Comparison of ENCODE assay signal across 10 mouse cellular contexts in the genomic region with DNA sequence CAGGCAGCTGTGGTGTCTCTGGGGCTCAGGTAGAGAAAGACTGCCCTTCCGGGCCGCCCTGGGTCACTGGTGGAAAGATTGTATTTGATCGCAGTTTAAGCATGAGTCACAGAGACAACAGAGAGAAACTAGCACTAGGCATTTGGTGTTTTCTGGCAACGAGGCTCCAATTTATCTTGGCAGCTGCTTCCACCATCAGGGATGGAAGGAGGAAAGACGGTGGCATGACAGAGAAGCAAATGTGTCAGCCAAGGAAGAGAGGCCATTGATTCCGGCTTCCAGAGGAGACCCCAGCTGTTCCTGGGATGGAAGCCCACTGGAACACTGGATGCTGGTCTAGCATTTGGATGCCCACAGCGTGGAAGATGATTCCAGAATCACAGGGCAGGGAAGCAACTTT.
DNase-seq lines count a peak whose midpoint lies in the region; ATAC-seq and TF ChIP-seq lines count a peak whose summit lies in the region.
"Had no signal": no experiment of that assay in that cellular context is flagged by ENCODE, and none has a peak within 500 bp of the region (broad histone marks: within the 10 kb centered on the region; RNA-seq: fewer than 3 reads in every experiment).

No protein-coding gene starts in this region.

- no peaks in the 10 kb centered on the region for H3K9me3 ChIP-seq in midbrain, embryonic 11.5 days (ENCODE audit: control insufficient read depth, low read length)
- no peaks in the 10 kb centered on the region for H3K9me3 ChIP-seq in midbrain, embryonic 16.5 days (replicated peaks; ENCODE audit: control insufficient read depth, low read length, poor library complexity, severe bottlenecking)

- DNase-seq in adrenal gland, adult 2 months, result peak; percentile 37
- DNase-seq in adrenal gland, adult 18-20 months (ENCODE audit: low spot score in 2 of 2), result no peak
- DNase-seq in midbrain, embryonic 11.5 days (ENCODE audit: low spot score, missing footprints), result peak; percentile 2
- DNase-seq in left cerebral cortex, postnatal 4 days, result peak; percentile 85
- DNase-seq in spleen, adult 18-20 months, result no peak
- no peak for DNase-seq in MN1 (ENCODE audit: low spot score)
- DNase-seq: liver, postnatal 0 days; midbrain, embryonic 14.5 days had no signal

- 84% methylated on average over 7 of the region's 7 CpGs for WGBS in midbrain, embryonic 11.5 days
- WGBS in midbrain, embryonic 16.5 days, result 79% methylated on average over 7 of the region's 7 CpGs

- no peak overlapping the region for H3K4me2 ChIP-seq in midbrain, embryonic 11.5 days
- no peak overlapping the region for H3K4me2 ChIP-seq in midbrain, embryonic 16.5 days (ENCODE audit: low read length)

- no peak overlapping the region for H3K27ac ChIP-seq in midbrain, embryonic 11.5 days (ENCODE audit: low read depth, low read length)
- no peak overlapping the region for H3K27ac ChIP-seq in midbrain, embryonic 16.5 days (ENCODE audit: low read length)
- peak overlapping the region; percentile 1; the same call in 1 of the 2 replicates for H3K27ac ChIP-seq in cortical plate, adult 2 months (ENCODE audit: insufficient read depth, low read length)

- ATAC-seq in midbrain, embryonic 11.5 days (ENCODE audit: low FRiP score), result no peak
- ATAC-seq in midbrain, embryonic 16.5 days, result no peak
- ATAC-seq: liver, postnatal 0 days had no signal

- H3K4me3 ChIP-seq in midbrain, embryonic 11.5 days (ENCODE audit: low read depth, low read length), result no peak overlapping the region
- no peak overlapping the region for H3K4me3 ChIP-seq in midbrain, embryonic 16.5 days (ENCODE audit: low read depth, low read length)
- no peak overlapping the region for H3K4me3 ChIP-seq in cortical plate, adult 2 months (ENCODE audit: insufficient read depth, low read length)

- TF ChIP-seq POLR2A in cortical plate, adult 2 months (IDR thresholded peaks at IDR 0.05; ENCODE audit: extremely low read depth, insufficient read depth, low read length), result no peak

- no peak for TF ChIP-seq CTCF in cortical plate, adult 2 months (IDR thresholded peaks at IDR 0.05; ENCODE audit: extremely low read depth, insufficient read depth, low read length)

- no peak overlapping the region for H3K9ac ChIP-seq in midbrain, embryonic 11.5 days (ENCODE audit: low read length)
- H3K9ac ChIP-seq in midbrain, embryonic 16.5 days (ENCODE audit: low read depth, low read length), result no peak overlapping the region
- H3K9ac ChIP-seq: liver, postnatal 0 days had no signal

- H3K27me3 ChIP-seq in midbrain, embryonic 11.5 days (ENCODE audit: control insufficient read depth, insufficient read depth, low read length), result no peaks in the 10 kb centered on the region
- H3K27me3 ChIP-seq in midbrain, embryonic 16.5 days (ENCODE audit: control insufficient read depth, insufficient read depth, low read depth, low read length), result no peaks in the 10 kb centered on the region

- intact Hi-C loops in left cerebral cortex, postnatal 4 days (cut with DNase I), result no loop called here

- no peaks in the 10 kb centered on the region for H3K4me1 ChIP-seq in midbrain, embryonic 11.5 days (ENCODE audit: control insufficient read depth, insufficient read depth, low read length)
- H3K4me1 ChIP-seq in midbrain, embryonic 16.5 days (ENCODE audit: control insufficient read depth, insufficient read depth, low read length), result no peaks in the 10 kb centered on the region
- H3K4me1 ChIP-seq in cortical plate, adult 2 months (ENCODE audit: control insufficient read depth, insufficient read depth, low read length), result peaks cover 5% of the 10 kb centered on the region

- no peaks in the 10 kb centered on the region for H3K36me3 ChIP-seq in midbrain, embryonic 11.5 days (ENCODE audit: control insufficient read depth, insufficient read depth, low read length)
- H3K36me3 ChIP-seq in midbrain, embryonic 16.5 days (ENCODE audit: control insufficient read depth, insufficient read depth, low read length), result no peaks in the 10 kb centered on the region

Comparison
In these comparisons a context has a peak if more than half of its experiments do, and no peak if none do; other contexts are left out.
1. DNase-seq: peak in adrenal gland, adult 2 months (single experiment), midbrain, embryonic 11.5 days (single experiment) and left cerebral cortex, postnatal 4 days (single experiment); none in adrenal gland, adult 18-20 months (0 of 2), spleen, adult 18-20 months (0 of 2) and MN1 (single experiment).